Mouse (Mus musculus) left cerebral cortex, postnatal 4 days (tissue): Measurements from ENCODE around the gene Olfr70. TPM values are rescaled to one million over a fixed set of nuclear protein-coding genes. Genes with fewer than 3 reads are reported as not detected.
A peak's percentile ranks its signal among the peaks of the same experiment; 100 is the strongest.

Experiments used
- DNase-seq: peaks from one replicate; pipeline ENCODE4 v3.0.0-alpha.2; 2022
- intact Hi-C: fragments of 180-260 bp; cut with DNase I; formaldehyde crosslinking; loops from one replicate; pipeline ENCODE4 v1.15.1; 2025
- total RNA-seq, 2 experiments: library from RNA; stranded (reverse); gene quantifications; 2 replicates each; pipeline ENCODE4 v1.2.3; 2021

Gene Olfr70
- not detected for total RNA-seq

DNA sequence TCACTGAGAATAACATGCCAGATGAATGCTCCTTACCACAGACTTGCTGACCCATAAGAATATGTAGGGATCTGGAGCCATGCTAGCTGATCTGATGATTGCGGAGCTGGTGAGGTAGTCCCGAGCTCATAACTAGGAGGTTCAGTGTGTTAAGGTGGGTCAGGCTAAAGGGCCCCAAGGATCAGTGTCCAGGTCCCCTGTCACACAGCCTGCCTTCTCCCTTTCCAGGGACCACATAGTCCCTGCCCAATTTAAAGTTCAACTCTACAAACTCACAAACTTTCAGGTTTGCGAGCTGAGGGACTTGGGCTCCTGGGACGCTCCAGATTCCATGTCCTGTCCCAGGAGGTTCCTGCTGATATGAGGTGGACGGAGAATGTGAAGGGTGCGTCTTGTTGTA, at the start of gene Olfr70:
Gene Olfr70 (minus strand): TSS at position 101 of the 400 bp plus-strand sequence.
- intact Hi-C loops = no loop called here
- DNase-seq = no peak

DNA sequence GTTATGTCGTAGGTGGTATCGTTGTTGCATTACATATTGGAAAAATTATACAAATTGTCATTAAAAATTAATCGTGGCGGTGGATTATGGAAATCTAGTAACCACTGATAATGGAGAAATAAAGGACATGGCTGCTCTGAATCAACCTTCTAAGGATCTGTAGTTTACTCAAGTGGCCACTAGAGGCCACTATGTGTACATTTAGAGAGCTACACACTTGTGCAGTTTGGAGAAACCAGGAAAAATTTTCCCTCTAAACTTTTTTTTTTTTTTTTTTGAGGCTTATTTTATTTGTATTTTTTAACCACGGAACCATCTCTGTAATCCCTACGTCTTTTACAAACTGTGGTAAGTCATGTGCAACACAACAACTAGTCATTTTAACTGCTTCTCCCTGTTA, 44.6 kb upstream of the Olfr70 start:
- no peak for DNase-seq
- intact Hi-C loops = loop anchor here (5.0 kb wide), 1 partner anchor 117 kb away; no protein-coding TSS in a partner anchor

GRCm38 (mm10) chr4:43743099-43743498, 42.5 kb upstream of the Olfr70 start:
- DNase-seq = no peak
- intact Hi-C loops = loop anchor here (5.0 kb wide), 1 partner anchor 111 kb away; the partner anchor contains the start of gene Npr2

GRCm38 (mm10) chr4:43742637-43743036, 42.0 kb upstream of the Olfr70 start:
- intact Hi-C loops = loop anchor here (5.0 kb wide), 1 partner anchor 110 kb away; the partner anchor contains the start of gene Npr2
- no peak for DNase-seq

GRCm38 (mm10) chr4:43741526-43741925, 40.9 kb upstream of the Olfr70 start:
- intact Hi-C loops = loop anchor here (5.0 kb wide), 1 partner anchor 109 kb away; the partner anchor contains the start of gene Npr2
- no peak for DNase-seq

- no peak for DNase-seq
- intact Hi-C loops = no loop called here
Measured at GRCm38 (mm10) chr4:43738989-43739674, 38.5 kb upstream of the Olfr70 start.

- intact Hi-C loops = no loop called here
- DNase-seq = no peak
Measured at GRCm38 (mm10) chr4:43737144-43737543, 36.5 kb upstream of the Olfr70 start.

DNA sequence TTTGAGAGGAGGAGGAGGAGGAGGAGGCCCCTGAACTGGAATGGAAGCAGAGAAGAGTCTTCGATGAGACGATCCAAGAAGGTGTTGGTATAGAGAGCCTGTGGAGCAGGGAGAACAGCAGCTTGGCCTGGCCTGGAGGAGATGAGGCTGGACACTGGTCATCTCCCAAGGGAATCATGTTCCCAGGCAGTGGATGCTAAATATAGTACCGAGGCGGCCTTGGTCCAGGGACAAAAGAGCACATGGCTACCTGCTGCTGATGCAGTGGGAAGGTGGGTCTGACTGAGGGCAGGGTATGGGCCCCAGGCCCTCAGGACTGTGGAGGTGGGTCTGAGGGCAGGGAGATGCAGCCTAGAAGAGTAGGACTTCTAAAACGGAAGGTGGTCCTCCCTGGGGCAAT, 32.6 kb upstream of the Olfr70 start:
- DNase-seq = no peak
- intact Hi-C loops = no loop called here

- intact Hi-C loops = no loop called here
- DNase-seq = no peak
Measured at GRCm38 (mm10) chr4:43732171-43732570, 31.6 kb upstream of the Olfr70 start.

- no peak for DNase-seq
- intact Hi-C loops = no loop called here
Measured at GRCm38 (mm10) chr4:43730750-43731297, 30.2 kb upstream of the Olfr70 start.

DNA sequence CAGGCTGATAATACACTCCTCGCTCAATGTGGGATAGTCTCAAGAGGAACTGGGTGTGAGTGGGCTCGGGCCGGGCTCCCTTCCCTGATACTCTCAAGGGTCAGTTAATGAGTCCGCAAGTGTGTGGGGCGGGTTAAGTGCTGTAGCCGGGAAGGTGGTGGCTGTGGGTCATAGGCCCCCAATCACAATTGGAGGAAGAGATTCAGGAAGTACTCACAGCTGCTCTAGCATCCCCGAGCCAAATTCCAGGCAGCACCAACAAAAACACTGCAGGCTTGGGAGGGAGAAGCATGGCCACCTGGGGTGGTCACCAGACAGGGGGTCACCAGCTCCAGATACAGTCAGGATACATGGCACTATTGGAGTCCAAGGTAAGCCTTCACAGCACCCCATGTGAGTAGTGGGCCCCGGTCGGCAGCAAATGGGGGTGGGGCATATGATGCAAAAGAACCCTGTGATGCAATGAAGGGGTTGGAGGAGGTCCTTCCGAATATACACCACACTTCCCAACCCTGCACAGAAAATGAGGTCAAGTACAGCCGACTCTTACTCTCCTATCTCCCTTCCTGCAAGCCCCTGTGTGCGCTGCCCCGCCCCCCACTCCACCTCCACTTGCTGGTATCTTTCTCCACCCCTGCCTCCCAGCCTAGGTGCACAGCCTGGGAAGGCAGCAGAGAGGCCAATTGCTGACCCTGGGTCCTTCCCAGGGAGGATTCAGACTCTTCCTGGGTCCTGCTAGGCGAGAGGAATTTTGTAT, 29.4 kb upstream of the Olfr70 start, which contains the start of gene Spaar:
Gene Spaar (plus strand): TSS at position 241 of the 757 bp plus-strand sequence.
- DNase-seq = no peak
- intact Hi-C loops = no loop called here

DNA sequence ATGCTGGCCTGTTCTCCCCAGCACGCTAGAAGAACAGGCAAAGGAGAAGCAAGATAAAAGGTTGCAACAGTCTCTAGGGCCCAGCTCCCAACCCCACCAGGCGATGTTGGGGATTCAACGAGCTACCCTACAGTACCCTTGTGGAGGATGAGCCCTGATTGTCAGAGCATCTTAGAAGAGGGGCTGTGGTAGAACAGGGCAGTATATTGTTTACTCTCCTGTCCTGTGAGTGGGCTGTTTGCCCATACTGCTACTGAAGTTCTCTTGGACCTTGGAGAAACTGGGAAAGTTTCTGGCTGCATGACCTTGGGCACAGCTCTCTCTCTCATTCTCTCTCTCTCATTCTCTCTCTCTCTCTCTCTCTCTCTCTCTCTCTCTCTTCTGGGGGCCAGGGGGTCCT, 28.5 kb upstream of the Olfr70 start:
- intact Hi-C loops = no loop called here
- DNase-seq = no peak

DNA sequence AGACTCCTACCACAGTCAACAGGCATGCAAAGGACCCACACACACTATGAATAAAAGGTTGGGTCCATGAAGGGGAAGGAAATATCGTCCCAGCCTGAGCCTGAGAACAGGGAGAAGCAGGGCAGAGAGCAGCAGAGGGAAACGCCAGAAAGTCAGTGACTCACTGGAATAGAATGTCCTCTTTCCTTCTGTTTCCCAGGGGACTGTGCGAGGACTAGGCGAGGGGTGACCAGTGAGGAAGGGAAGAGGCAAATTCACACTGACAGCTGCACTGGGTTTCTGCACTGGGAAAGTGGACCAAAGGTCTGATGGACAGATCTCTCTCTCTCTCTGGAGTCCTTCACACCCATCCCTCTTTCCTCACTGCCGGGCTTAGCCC, 28.0 kb upstream of the Olfr70 start:
- DNase-seq = no peak
- intact Hi-C loops = no loop called here

GRCm38 (mm10) chr4:43727718-43728575, 27.3 kb upstream of the Olfr70 start:
- no peak for DNase-seq
- intact Hi-C loops = no loop called here

- no peak for DNase-seq
- intact Hi-C loops = no loop called here
Measured at GRCm38 (mm10) chr4:43726995-43727394, 26.4 kb upstream of the Olfr70 start, which contains the start of gene Hrct1. TSS of gene Hrct1 (plus strand) at chr4:43727188.

DNA sequence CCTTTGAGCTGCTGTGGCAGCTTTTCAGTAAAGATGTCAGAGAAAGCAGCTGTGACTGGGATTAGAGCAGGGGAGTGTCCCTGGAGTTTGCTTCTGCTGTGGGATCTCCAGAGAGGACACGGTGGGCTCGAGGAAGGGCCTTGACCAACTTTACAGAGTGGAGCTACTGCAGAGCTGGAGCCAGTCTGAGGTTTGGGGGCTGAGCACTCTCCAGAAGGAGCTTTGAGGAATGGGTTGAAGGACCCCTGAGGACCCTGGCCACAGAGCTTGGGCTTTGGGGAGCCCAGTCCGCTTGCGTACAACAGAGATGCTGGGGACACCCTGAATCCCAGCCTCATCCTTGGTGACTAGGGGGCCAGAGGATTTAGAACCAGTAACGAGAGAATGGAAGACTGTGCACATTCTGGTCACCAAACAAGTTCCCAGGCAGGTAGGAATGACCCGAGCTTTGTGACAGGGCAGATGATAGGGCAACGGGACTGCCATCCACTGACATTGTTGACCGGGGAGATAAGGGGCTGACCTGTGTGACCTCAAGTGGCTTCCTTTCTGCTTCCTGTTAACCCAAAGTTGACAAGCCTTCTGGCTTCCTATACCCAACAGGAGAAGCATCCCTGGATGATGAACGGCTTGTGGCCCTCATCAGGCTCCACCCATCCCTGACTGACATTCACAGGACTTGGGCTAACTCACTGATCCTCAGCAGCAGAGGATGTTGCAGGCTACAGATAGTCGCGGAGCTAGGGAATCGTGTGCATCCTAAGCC, 25.8 kb upstream of the Olfr70 start:
- intact Hi-C loops = no loop called here
- DNase-seq = no peak

GRCm38 (mm10) chr4:43724764-43725163, 24.2 kb upstream of the Olfr70 start:
- peak; percentile 47 for DNase-seq
- intact Hi-C loops = no loop called here

DNA sequence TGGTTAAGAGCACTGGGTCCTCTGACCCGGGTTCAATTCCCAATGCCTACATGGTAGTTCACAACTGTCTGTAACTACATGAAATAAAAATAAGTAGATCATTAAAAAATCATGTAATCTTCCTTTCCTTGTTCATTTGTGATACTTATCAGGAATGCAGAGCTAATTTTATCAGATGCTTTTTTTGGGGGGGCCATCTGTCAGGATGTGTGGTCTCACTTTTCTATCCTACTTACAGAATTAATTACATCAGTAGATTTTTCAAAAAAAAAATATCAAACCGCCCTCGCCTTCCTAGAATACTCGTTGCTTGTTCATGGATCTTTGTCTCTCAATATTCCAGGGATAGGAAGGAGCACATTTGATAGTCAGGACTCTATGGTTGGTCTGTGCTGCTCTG, 21.6 kb upstream of the Olfr70 start:
- intact Hi-C loops = no loop called here
- no peak for DNase-seq

DNA sequence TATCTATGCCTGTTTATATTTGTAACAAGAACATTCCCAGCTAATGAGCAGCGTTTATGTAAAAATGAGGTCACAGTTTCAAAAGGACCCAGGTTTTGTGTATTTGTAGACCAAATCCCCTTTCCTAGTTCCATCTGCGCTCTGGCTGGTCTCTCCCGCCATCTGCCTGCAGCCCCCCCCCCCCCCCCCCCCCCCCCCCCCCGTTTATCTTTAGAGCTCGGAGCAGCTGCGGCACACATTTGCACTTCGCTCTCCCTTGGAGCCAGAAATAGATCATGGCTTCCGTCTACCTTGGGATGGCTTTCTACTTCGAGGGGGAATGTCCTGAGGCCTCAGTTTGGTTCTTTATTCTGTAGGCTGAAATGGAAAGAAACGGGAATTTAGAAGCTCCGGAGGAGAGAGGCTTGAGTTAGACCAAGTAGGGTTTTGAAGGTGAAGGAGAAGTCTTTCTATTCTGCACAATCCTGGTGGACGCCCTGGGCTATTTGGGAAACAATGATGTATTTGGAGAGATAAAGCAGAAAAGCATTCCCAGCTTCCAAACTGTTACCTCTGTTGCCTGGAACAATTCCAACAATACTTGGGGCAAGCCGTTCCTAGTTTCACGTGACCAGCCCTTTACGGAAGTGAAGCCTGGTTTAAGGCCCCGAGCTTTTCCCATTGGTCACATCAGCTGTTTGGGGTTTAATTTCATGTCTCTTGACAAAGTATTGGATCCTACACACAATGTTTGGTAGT, 20.1 kb upstream of the Olfr70 start:
- no peak for DNase-seq
- intact Hi-C loops = no loop called here
